Mouse (Mus musculus): ENCODE measurements around the gene Vmn1r128.
"Not testable (repeated sequence)": the region's sequence is repeated elsewhere in the genome, so short reads cannot be mapped to it uniquely, and the experiment has no call there.

Vmn1r128 gene

GRCm38 (mm10) chr7:21349073-21349472 lies at the start of gene Vmn1r128:
Gene Vmn1r128 (plus strand): TSS chr7:21349373.
- DNase-seq (ENCODE audit: low spot score): not testable (repeated sequence)

GRCm38 (mm10) chr7:21301367-21301766 lies 47.8 kb upstream of the Vmn1r128 start, which contains the start of gene Vmn1r126:
Gene Vmn1r126 (minus strand): TSS chr7:21301467.
- DNase-seq (ENCODE audit: low spot score): not testable (repeated sequence)

- not testable (repeated sequence) for DNase-seq (ENCODE audit: low spot score)
Measured at GRCm38 (mm10) chr7:21319761-21320160, 29.4 kb upstream of the Vmn1r128 start, which contains the start of gene Vmn1r127. Gene Vmn1r127 (minus strand): TSS chr7:21319861.

- DNase-seq (ENCODE audit: low spot score): not testable (repeated sequence)
Measured at GRCm38 (mm10) chr7:21361191-21361590, 12.0 kb downstream of the Vmn1r128 start, which contains the start of gene Vmn1r129. Gene Vmn1r129 (minus strand): TSS chr7:21361291.
